Mouse (Mus musculus) inflammation-experienced regulatory T-cells (primary cell): ENCODE data around the gene Bace1. TPM values are rescaled to one million over a fixed set of nuclear protein-coding genes. Genes with fewer than 3 reads are reported as not detected.

Experiments
- polyA plus RNA-seq, 2 experiments: library from polyadenylated mRNA; unstranded; fragments of 100-300 nt; shearing (Covaris generic); gene quantifications; one replicate each; pipeline ENCODE4 v1.2.1; 2017

Gene Bace1
- 1 to 10 TPM; 4.0 to 7.9 TPM for polyA plus RNA-seq

DNA sequence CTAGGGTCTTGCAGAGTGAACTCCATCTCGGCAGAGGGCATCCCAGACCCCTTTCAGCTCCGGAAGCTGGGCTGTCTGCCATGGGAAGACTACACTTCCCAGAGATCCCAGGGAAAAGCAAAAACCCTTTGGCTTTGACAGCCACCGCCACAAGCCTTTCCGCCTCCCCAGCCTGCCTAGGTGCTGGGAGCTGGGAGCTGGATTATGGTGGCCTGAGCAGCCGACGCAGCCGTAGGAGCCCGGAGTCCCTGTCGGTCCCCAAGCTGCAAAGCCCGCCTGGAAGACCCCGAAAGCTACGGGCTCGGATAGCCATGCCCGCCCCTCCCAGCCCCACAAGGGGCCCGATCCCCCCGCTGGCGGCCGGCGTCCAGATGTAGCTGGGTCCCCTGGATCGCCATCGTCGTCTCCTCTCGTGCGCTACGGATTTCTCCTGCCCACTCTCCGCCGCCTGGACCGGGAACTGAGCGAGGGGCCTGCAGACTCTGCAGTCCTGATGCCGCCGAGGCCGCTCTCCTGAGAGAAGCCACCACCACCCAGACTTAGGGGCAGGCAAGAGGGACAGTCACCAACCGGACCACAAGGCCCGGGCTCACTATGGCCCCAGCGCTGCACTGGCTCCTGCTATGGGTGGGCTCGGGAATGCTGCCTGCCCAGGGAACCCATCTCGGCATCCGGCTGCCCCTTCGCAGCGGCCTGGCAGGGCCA is at the start of gene Bace1:
Gene Bace1, plus strand, starts transcription at position 147 of the 705 bp plus-strand sequence.

DNA sequence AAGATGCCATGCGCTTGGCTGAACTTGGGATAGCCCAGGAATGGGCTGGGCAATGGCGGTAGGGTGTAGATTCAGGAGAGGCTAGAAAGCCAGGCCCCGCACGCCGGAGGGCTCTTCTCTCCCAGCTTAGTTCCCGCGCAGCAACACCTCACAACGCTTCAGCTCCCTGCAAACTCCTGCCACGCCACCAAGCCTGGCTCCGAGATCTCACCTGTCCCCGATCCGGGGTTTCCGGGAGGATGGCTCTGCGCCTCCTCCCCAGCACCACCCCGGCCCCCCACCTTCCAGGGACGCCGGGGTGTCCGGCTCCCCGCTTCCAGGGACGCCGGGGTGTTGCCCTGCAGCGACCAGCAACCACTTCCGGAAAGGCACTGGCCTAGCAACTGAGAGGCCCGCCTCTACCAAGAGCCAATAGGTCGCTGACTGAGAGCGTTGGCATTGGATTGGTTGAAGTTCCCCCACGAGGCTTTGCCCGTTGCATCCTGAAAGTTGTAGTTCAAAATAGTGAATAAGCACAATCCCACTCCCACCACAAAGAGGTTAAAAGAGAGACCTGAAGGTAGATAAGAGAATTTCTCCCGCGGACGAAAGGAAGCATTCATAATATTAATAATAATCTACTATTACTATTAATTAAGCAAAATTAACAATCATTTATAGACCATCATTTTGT is 10.0 kb upstream of the Bace1 start, which contains the start of gene Cep164:
Gene Cep164, minus strand, starts transcription at position 401 of the 673 bp plus-strand sequence.

DNA sequence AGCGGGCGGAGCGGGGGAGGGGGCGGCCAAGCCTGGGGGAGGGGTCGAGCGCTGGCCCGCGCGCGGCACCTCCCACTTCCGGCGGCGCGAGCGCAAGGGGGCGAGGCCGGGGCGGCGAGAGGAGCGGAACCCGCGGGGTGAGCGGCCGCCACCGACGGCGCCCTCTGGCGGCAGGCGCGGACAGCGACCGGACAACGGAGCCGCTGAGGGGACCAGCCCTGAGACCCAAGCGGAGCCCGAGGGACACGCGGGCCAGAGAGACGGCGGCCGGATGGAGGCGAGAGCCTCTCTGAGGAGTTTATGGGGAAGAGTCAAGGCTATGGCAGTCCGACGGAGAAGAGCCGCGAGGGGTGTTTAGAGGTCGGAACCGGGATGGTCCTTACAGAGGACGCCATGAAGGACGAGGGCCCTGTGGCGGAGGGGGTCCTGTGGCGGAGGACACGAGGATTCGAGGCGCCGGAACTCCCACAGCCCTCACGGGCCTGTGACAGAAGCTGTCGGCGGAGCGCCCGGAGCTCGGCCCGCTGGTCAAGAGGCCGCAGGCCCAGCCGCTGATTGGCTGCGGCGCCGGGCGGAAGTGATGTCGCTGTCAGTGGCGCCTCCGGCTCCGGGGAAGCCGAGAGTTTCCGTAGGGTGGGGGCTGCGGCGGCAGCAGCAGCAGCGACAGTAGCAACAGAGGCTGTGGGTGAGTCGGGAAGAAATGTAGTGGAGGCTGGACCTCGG is 68.1 kb downstream of the Bace1 start, which contains the start of the genes Pcsk7 and Rnf214:
Gene Pcsk7, plus strand, starts transcription at position 143 of the 723 bp plus-strand sequence.
Gene Rnf214, minus strand, starts transcription at position 557 of the 723 bp plus-strand sequence.

Other genes with a start within 250 kb of the Bace1 start
- 10 to 100 TPM; 17.1 TPM for gene Cep164, start 9.9 kb upstream of the Bace1 start, polyA plus RNA-seq
- gene Pcsk7, start 67.9 kb downstream of the Bace1 start, polyA plus RNA-seq: 10 to 100 TPM; 40.7 to 56.3 TPM
- gene Rnf214, start 68.3 kb downstream of the Bace1 start, polyA plus RNA-seq: 10 to 100 TPM; 35.3 to 38.2 TPM
- 1 to 10 TPM; 1.6 to 3.6 TPM for gene Tagln, start 97.5 kb downstream of the Bace1 start, polyA plus RNA-seq
- 100 to 1,000 TPM; 190 to 213 TPM for gene Sidt2, start 116.7 kb downstream of the Bace1 start, polyA plus RNA-seq
- gene Pafah1b2, start 174.1 kb downstream of the Bace1 start, polyA plus RNA-seq: 10 to 100 TPM; 80.7 to 82.9 TPM
- 10 to 100 TPM; 20.8 to 34.2 TPM for gene Sik3, start 174.2 kb downstream of the Bace1 start, polyA plus RNA-seq